Mouse (Mus musculus) bone marrow macrophage, adult 2 months (primary cell): ENCODE data around the gene L1td1. TPM values are rescaled to one million over a fixed set of nuclear protein-coding genes. Genes with fewer than 3 reads are reported as not detected.

Experiments
- H3K27ac ChIP-seq: 2 replicates; pipeline ENCODE4 v1.5.1; 2012; ENCODE audit warnings: low read depth, low read length; ENCODE audit not compliant: insufficient read depth
- H3K4me1 ChIP-seq: 2 replicates; pipeline ENCODE4 v1.6.1; 2012; ENCODE audit warnings: low read length; ENCODE audit not compliant: control insufficient read depth, insufficient read depth
- H3K4me3 ChIP-seq: 2 replicates; pipeline ENCODE4 v1.5.1; 2012; ENCODE audit warnings: mild to moderate bottlenecking, low read length, moderate library complexity; ENCODE audit not compliant: insufficient read depth
- CTCF ChIP-seq: IDR thresholded peaks from 2 replicates; pipeline ENCODE4 v1.5.1; 2012; ENCODE audit warnings: low read depth, mild to moderate bottlenecking, low read length, moderate library complexity
- POLR2A ChIP-seq: IDR thresholded peaks from 2 replicates; pipeline ENCODE4 v1.6.1; 2012; ENCODE audit warnings: mild to moderate bottlenecking, low read depth, low read length, borderline replicate concordance
- polyA plus RNA-seq: library from polyadenylated mRNA; stranded (reverse); fragments of >200 nt; gene quantifications from 2 replicates; pipeline ENCODE4 v1.2.4, GENCODE M21; 2012; ENCODE audit not compliant: missing spikeins, insufficient read depth, insufficient read length

The L1td1 gene
- polyA plus RNA-seq: not detected in 2 replicates

GRCm38 (mm10) chr4:98726590-98727237 lies at the start of gene L1td1:
L1td1 (plus strand) TSS chr4:98726734.
- Histone ChIP-seq H3K27ac (no peak within 1 kb of the TSS), H3K4me3 (no peak within 1 kb of the TSS), H3K4me1 (no peaks in the 10 kb centered on the region)
- TF ChIP-seq CTCF (no peak), POLR2A (no peak)

GRCm38 (mm10) chr4:98677506-98677905 lies 49.0 kb upstream of the L1td1 start:
- no peak for TF ChIP-seq CTCF
- H3K27ac ChIP-seq: no peak overlapping the region
- no peak overlapping the region for H3K4me3 ChIP-seq
- no peaks in the 10 kb centered on the region for H3K4me1 ChIP-seq

- Histone ChIP-seq H3K4me1 (no peaks in the 10 kb centered on the region), H3K4me3 (no peak overlapping the region), H3K27ac (no peak overlapping the region)
- TF ChIP-seq CTCF: no peak
- TF ChIP-seq POLR2A: no peak
These were observed 39.8 kb upstream of the L1td1 start for GRCm38 (mm10) chr4:98686678-98687267.

- no peak overlapping the region for H3K27ac ChIP-seq
- no peaks in the 10 kb centered on the region for H3K4me1 ChIP-seq
- H3K4me3 ChIP-seq: no peak overlapping the region
- TF ChIP-seq POLR2A: no peak
These were observed 38.4 kb upstream of the L1td1 start for GRCm38 (mm10) chr4:98688116-98688515.

GRCm38 (mm10) chr4:98688520-98688919 lies 38.0 kb upstream of the L1td1 start:
- Histone ChIP-seq H3K27ac (no peak overlapping the region), H3K4me1 (no peaks in the 10 kb centered on the region), H3K4me3 (no peak overlapping the region)
- no peak for TF ChIP-seq CTCF
- no peak for TF ChIP-seq POLR2A

- no peak overlapping the region for H3K4me3 ChIP-seq
- no peaks in the 10 kb centered on the region for H3K4me1 ChIP-seq
- no peak overlapping the region for H3K27ac ChIP-seq
- TF ChIP-seq POLR2A (no peak), CTCF (no peak)
These were observed 36.5 kb upstream of the L1td1 start for GRCm38 (mm10) chr4:98689988-98690387.

GRCm38 (mm10) chr4:98693465-98694185 lies 32.9 kb upstream of the L1td1 start:
- H3K4me1 ChIP-seq: no peaks in the 10 kb centered on the region
- TF ChIP-seq POLR2A: no peak
- no peak overlapping the region for H3K27ac ChIP-seq
- H3K4me3 ChIP-seq: no peak overlapping the region

- H3K4me3 ChIP-seq: no peak overlapping the region
- no peaks in the 10 kb centered on the region for H3K4me1 ChIP-seq
- no peak overlapping the region for H3K27ac ChIP-seq
- TF ChIP-seq CTCF: no peak
- no peak for TF ChIP-seq POLR2A
These were observed 28.6 kb upstream of the L1td1 start for GRCm38 (mm10) chr4:98697932-98698331.

GRCm38 (mm10) chr4:98698921-98699320 lies 27.6 kb upstream of the L1td1 start:
- H3K4me1 ChIP-seq: no peaks in the 10 kb centered on the region
- no peak overlapping the region for H3K27ac ChIP-seq
- H3K4me3 ChIP-seq: no peak overlapping the region
- TF ChIP-seq CTCF (no peak), POLR2A (no peak)

GRCm38 (mm10) chr4:98700156-98700555 lies 26.4 kb upstream of the L1td1 start:
- no peaks in the 10 kb centered on the region for H3K4me1 ChIP-seq
- H3K27ac ChIP-seq: no peak overlapping the region
- H3K4me3 ChIP-seq: no peak overlapping the region
- no peak for TF ChIP-seq POLR2A
